Mouse (Mus musculus) hindbrain, embryonic 15.5 days (tissue): Measurements from ENCODE around the gene Syt1. TPM values are rescaled to one million over a fixed set of nuclear protein-coding genes. Genes with fewer than 3 reads are reported as not detected.

Experiments
- ATAC-seq: fragments of 200-750 bp; cut with Nextera tagmentation; 2 replicates; pipeline ENCODE4 v1.8.0; 2017; ENCODE audit warnings: low read depth, moderate number of reproducible peaks, moderate TSS enrichment; ENCODE audit not compliant: low FRiP score
- H3K27ac ChIP-seq: fragments of 300-500 bp; sonication (generic); replicated peaks from 2 replicates; pipeline ENCODE4 v1.5.1; 2015; ENCODE audit warnings: mild to moderate bottlenecking, inconsistent platforms
- H3K27me3 ChIP-seq: fragments of 300-500 bp; sonication (generic); 2 replicates; pipeline ENCODE4 v1.6.1; 2015; ENCODE audit warnings: control low read depth, inconsistent platforms
- H3K36me3 ChIP-seq: fragments of 300-500 bp; sonication (generic); 2 replicates; pipeline ENCODE4 v1.6.1; 2015; ENCODE audit warnings: control low read depth, inconsistent platforms
- H3K4me1 ChIP-seq: fragments of 300-500 bp; sonication (generic); replicated peaks from 2 replicates; pipeline ENCODE4 v1.6.1; 2015; ENCODE audit warnings: control low read depth, inconsistent platforms
- H3K4me2 ChIP-seq: fragments of 300-500 bp; sonication (generic); 2 replicates; pipeline ENCODE4 v1.6.1; 2015; ENCODE audit warnings: moderate library complexity, mild to moderate bottlenecking, inconsistent platforms
- H3K4me3 ChIP-seq: fragments of 300-500 bp; sonication (generic); 2 replicates; pipeline ENCODE4 v1.5.1; 2015; ENCODE audit warnings: mild to moderate bottlenecking, inconsistent platforms
- H3K9ac ChIP-seq: fragments of 300-500 bp; sonication (generic); 2 replicates; pipeline ENCODE4 v1.6.1; 2015; ENCODE audit warnings: inconsistent platforms
- H3K9me3 ChIP-seq: fragments of 300-500 bp; sonication (generic); 2 replicates; pipeline ENCODE4 v1.6.1; 2016; ENCODE audit warnings: control low read depth, inconsistent platforms
- WGBS: fragments of 180-500 bp; shearing (Covaris S2); methylation state at CpG from one replicate; pipeline ENCODE4 v1.1.7; 2015; 5-methylcytosine and 5-hydroxymethylcytosine counted together
- polyA plus RNA-seq: library from polyadenylated mRNA; unstranded; fragments of >200 nt; fragmentation: Nextera tagmentation; extraction: Ambion mirVana; gene quantifications from 2 replicates; pipeline ENCODE4 v1.2.1, GENCODE M21; 2015

The Syt1 gene
- polyA plus RNA-seq, 1 experiment from 2014 or later: 131 TPM

- ATAC-seq: no peak
- no peaks in the 10 kb centered on the region for H3K36me3 ChIP-seq
- 73% methylated on average over 7 of the region's 7 CpGs for WGBS
- H3K27ac ChIP-seq: no peak overlapping the region
- H3K9me3 ChIP-seq: 0 out of 2 replicates have a peak, but pooled peaks cover 4% of the 10 kb centered on the region
- H3K9ac ChIP-seq: no peak overlapping the region
- H3K27me3 ChIP-seq: no peaks in the 10 kb centered on the region
- H3K4me3 ChIP-seq: no peak overlapping the region
- no peaks in the 10 kb centered on the region for H3K4me1 ChIP-seq
- H3K4me2 ChIP-seq: no peak overlapping the region
Measured at GRCm38 (mm10) chr10:108490231-108490630, 520.6 kb downstream of the Syt1 start.

DNA sequence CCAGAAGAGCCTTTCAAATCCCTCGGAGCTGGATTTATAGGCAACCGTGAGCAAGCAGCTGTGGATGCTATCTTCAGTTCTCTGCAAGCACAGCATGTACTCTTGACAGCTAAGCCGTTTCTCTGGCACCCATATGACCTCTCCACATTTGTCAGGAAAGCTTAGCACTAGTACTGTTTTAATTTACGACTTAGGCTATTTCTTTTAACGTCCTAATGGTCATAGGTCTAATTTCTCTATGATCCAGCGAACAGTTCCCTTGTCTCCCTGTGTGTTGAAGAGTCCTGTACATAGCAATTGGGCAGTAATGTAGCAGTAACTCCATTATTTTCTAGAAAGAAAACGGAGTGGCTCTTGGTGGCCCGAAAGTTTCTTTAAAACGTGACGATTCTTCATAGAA lies 526.8 kb downstream of the Syt1 start:
- no peaks in the 10 kb centered on the region for H3K36me3 ChIP-seq
- WGBS: 87% methylated on average over 10 of the region's 10 CpGs
- H3K4me1 ChIP-seq: no peaks in the 10 kb centered on the region
- H3K4me3 ChIP-seq: no peak overlapping the region
- no peak overlapping the region for H3K4me2 ChIP-seq
- ATAC-seq: no peak
- no peak overlapping the region for H3K27ac ChIP-seq
- no peak overlapping the region for H3K9ac ChIP-seq
- no peaks in the 10 kb centered on the region for H3K27me3 ChIP-seq
- no peaks in the 10 kb centered on the region for H3K9me3 ChIP-seq

- H3K9me3 ChIP-seq: no peaks in the 10 kb centered on the region
- no peak overlapping the region for H3K27ac ChIP-seq
- H3K9ac ChIP-seq: no peak overlapping the region
- H3K4me1 ChIP-seq: no peaks in the 10 kb centered on the region
- no peak overlapping the region for H3K4me3 ChIP-seq
- H3K27me3 ChIP-seq: no peaks in the 10 kb centered on the region
- WGBS: 76% methylated on average over 11 of the region's 11 CpGs
- H3K36me3 ChIP-seq: no peaks in the 10 kb centered on the region
- no peak for ATAC-seq
- H3K4me2 ChIP-seq: no peak overlapping the region
Measured at GRCm38 (mm10) chr10:108480146-108480850, 530.5 kb downstream of the Syt1 start.

DNA sequence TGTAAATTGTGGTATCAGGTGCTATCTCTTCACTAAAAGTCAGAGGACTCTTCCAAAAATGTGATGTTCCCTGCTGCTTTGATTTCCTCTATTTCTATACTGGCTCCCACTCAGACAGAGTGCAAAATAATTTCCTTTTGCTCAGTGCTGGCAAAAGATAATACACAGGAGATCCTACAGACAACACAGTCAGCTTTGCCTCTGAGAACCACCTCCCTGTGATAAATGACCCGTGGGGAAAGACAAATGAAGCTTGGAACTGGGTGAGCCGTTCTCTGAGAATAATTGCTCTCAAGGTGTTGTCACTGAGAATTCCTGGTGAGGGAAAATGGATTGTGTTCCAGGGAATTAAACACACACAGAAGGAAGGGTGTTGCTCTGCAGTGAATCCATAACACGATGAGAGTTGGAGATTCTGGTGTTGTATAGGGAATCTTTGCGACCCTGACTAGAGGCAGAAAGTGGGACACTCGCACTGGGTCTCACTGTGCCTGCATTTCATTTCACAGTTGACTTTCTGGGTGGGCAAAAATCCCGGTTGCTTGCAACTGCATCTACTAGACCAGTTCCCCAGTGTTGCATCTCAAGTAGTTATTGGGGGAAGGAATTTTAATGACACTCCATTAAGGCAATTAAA lies 540.3 kb downstream of the Syt1 start:
- Histone ChIP-seq H3K9ac (no peak overlapping the region), H3K4me3 (no peak overlapping the region), H3K4me2 (no peak overlapping the region), H3K9me3 (no peaks in the 10 kb centered on the region), H3K4me1 (peaks cover 5% of the 10 kb centered on the region), H3K36me3 (no peaks in the 10 kb centered on the region), H3K27ac (peak overlapping the region; percentile 57), H3K27me3 (no peaks in the 10 kb centered on the region)
- peak; percentile 42; the same call in 1 of the 2 replicates for ATAC-seq
- 26% methylated on average over 6 of the region's 6 CpGs for WGBS

DNA sequence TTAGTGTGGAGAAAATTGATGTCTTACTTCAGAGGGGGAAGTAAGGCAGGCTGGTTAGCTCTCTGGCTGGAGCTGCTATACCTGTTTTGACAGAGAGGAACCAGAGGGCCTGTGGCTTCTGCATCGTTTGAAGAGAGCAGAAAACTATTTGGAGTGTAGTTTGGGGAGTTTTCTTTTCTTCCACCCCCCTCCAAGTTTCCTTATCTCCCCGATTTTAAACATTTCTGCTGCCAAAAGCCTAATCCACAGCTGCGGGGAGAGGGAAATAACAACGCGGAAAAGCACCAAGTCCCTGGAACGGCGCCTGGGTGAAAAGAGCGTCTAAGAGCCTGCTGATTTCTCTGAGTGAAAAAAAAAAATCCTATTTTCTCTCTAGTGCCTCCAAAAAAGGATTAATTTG lies 544.2 kb downstream of the Syt1 start:
- H3K9ac ChIP-seq: no peak overlapping the region
- H3K27me3 ChIP-seq: no peaks in the 10 kb centered on the region
- no peak overlapping the region for H3K4me2 ChIP-seq
- H3K4me3 ChIP-seq: no peak overlapping the region
- no peaks in the 10 kb centered on the region for H3K36me3 ChIP-seq
- 74% methylated on average over 8 of the region's 8 CpGs for WGBS
- peaks cover 5% of the 10 kb centered on the region for H3K4me1 ChIP-seq
- no peak overlapping the region for H3K27ac ChIP-seq
- no peaks in the 10 kb centered on the region for H3K9me3 ChIP-seq
- no peak for ATAC-seq

DNA sequence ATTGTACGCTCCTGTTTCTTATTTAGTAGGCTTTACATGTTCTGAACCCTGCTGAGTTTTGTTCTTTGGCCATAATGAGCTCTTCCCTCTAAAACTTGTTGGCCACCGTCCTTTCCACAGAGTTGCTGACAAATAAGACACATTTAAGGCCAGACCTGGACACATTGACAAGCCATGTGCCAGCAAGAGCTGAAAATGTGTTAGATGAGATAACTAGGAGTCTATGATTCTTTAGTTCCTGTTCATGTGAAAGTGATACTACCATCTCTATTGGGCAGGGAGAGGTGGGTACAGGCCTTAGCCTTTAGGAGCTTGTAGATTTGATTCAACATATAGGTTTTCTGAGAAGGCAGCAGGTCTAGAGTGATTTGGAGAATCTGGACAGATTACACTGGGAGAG lies 548.9 kb downstream of the Syt1 start:
- no peak overlapping the region for H3K9ac ChIP-seq
- H3K9me3 ChIP-seq: no peaks in the 10 kb centered on the region
- no peak overlapping the region for H3K4me2 ChIP-seq
- no peaks in the 10 kb centered on the region for H3K27me3 ChIP-seq
- no peaks in the 10 kb centered on the region for H3K4me1 ChIP-seq
- no peaks in the 10 kb centered on the region for H3K36me3 ChIP-seq
- no peak overlapping the region for H3K4me3 ChIP-seq
- ATAC-seq: no peak
- no peak overlapping the region for H3K27ac ChIP-seq
- 68% methylated on average over 2 of the region's 2 CpGs for WGBS

DNA sequence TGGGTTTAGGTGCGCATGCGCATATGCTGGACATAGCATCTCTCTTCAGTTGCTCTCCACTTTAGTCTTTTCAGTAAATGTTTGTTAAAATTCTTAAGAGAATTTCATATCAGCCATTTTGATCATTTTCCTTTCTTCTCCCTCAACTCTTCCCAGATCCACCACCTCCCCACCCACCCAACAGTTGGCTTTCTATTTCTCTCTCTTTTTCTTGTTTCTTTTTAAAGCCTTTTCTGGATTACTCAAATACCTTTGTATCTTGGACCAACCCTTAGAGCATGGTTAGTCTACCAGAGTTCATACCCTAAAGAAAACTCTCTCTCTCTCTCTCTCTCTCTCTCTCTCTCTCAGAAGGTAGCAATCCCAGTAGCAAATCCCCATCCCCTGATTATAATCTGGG lies 553.7 kb downstream of the Syt1 start:
- WGBS: 100% methylated on average over 2 of the region's 2 CpGs

GRCm38 (mm10) chr10:108455883-108456282 lies 554.9 kb downstream of the Syt1 start:
- Histone ChIP-seq H3K27me3 (no peaks in the 10 kb centered on the region), H3K36me3 (no peaks in the 10 kb centered on the region), H3K9me3 (no peaks in the 10 kb centered on the region), H3K4me3 (no peak overlapping the region), H3K4me2 (no peak overlapping the region), H3K27ac (no peak overlapping the region), H3K9ac (no peak overlapping the region), H3K4me1 (no peaks in the 10 kb centered on the region)
- no peak; the same call in 1 of the 2 replicates for ATAC-seq
- 83% methylated on average over 2 of the region's 2 CpGs for WGBS

More for the DNA sequence above, 553.7 kb downstream of the Syt1 start:
- H3K27ac ChIP-seq: no peak overlapping the region
- H3K4me3 ChIP-seq: no peak overlapping the region
- no peak overlapping the region for H3K9ac ChIP-seq
- H3K4me2 ChIP-seq: no peak overlapping the region
- H3K27me3 ChIP-seq: no peaks in the 10 kb centered on the region
- no peaks in the 10 kb centered on the region for H3K9me3 ChIP-seq
- H3K36me3 ChIP-seq: no peaks in the 10 kb centered on the region
- H3K4me1 ChIP-seq: no peaks in the 10 kb centered on the region
- no peak for ATAC-seq

DNA sequence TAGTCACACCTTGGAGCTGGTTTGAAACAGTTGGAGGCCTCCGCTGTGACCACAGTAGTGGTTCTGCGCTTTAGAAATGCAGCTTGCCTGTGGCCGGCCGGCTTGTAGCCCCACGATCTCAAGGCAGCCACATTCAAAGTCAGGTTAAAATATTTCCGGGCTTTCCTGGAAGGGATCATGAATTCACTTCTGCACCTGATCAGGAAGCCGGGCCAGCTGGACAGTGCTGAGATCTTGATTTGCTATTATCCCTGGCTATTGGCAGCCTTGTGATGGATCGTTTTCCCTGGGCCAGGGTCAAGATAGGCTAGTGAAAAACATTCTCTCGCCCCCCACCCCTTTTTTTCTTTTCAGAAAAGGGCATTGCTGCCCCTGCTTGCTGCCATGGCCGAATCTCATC lies 555.6 kb downstream of the Syt1 start:
- Histone ChIP-seq H3K4me1 (no peaks in the 10 kb centered on the region), H3K9me3 (no peaks in the 10 kb centered on the region), H3K27me3 (no peaks in the 10 kb centered on the region), H3K36me3 (no peaks in the 10 kb centered on the region), H3K4me3 (no peak overlapping the region), H3K4me2 (no peak overlapping the region), H3K9ac (no peak overlapping the region), H3K27ac (no peak overlapping the region)
- WGBS: 73% methylated on average over 10 of the region's 10 CpGs
- no peak for ATAC-seq

DNA sequence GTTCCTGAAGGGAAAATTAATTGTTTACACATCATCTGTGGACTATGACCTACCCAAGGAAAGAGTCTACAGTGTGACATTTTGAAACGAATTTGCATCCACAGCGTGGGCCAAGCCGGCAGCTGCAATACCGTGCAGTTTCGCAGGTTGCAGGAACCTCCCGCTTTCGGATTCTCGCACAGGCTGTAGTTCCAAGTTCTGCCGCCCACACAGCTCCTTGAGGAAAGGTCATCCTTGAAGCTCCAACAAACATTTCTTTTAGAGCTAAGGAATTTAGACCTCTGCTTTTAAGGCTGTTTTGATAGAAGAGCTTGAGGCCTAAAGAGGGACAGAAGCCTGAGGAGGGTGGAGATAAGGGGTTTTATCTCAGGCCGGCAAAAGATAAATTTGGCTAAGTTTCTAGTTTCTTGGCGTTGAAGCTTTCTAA lies 556.1 kb downstream of the Syt1 start:
- Histone ChIP-seq H3K27ac (no peak overlapping the region), H3K9ac (no peak overlapping the region), H3K27me3 (no peaks in the 10 kb centered on the region), H3K36me3 (no peaks in the 10 kb centered on the region), H3K4me3 (no peak overlapping the region), H3K4me2 (no peak overlapping the region), H3K9me3 (no peaks in the 10 kb centered on the region), H3K4me1 (no peaks in the 10 kb centered on the region)
- no peak for ATAC-seq
- WGBS: 88% methylated on average over 11 of the region's 11 CpGs

GRCm38 (mm10) chr10:108453561-108453960 lies 557.2 kb downstream of the Syt1 start:
- H3K4me3 ChIP-seq: no peak overlapping the region
- ATAC-seq: no peak
- no peak overlapping the region for H3K27ac ChIP-seq
- 71% methylated on average over 2 of the region's 2 CpGs for WGBS
- no peaks in the 10 kb centered on the region for H3K4me1 ChIP-seq
- H3K4me2 ChIP-seq: no peak overlapping the region
- H3K36me3 ChIP-seq: no peaks in the 10 kb centered on the region
- no peaks in the 10 kb centered on the region for H3K9me3 ChIP-seq
- H3K27me3 ChIP-seq: no peaks in the 10 kb centered on the region
- no peak overlapping the region for H3K9ac ChIP-seq

GRCm38 (mm10) chr10:108452421-108452820 lies 558.4 kb downstream of the Syt1 start:
- 88% methylated on average over 9 of the region's 9 CpGs for WGBS
- H3K4me2 ChIP-seq: no peak overlapping the region
- ATAC-seq: no peak

More at GRCm38 (mm10) chr10:108452421-108452820, 558.4 kb downstream of the Syt1 start:
- H3K36me3 ChIP-seq: no peaks in the 10 kb centered on the region
- H3K27ac ChIP-seq: no peak overlapping the region
- no peaks in the 10 kb centered on the region for H3K9me3 ChIP-seq
- H3K27me3 ChIP-seq: no peaks in the 10 kb centered on the region
- H3K9ac ChIP-seq: no peak overlapping the region
- H3K4me1 ChIP-seq: no peaks in the 10 kb centered on the region
- no peak overlapping the region for H3K4me3 ChIP-seq
